Mouse (Mus musculus) CH12.LX (cell line): ENCODE data around the gene Cry1. TPM values are rescaled to one million over a fixed set of nuclear protein-coding genes. Genes with fewer than 3 reads are reported as not detected.

ENCODE experiments used
- DNase-seq: peaks from one replicate; pipeline ENCODE4 v3.0.0-alpha.2; 2013; ENCODE audit errors: extremely low read depth
- H3K27ac ChIP-seq: 2 replicates; pipeline ENCODE4 v1.5.1; 2012; ENCODE audit warnings: low read depth, mild to moderate bottlenecking, control low read depth, moderate library complexity; ENCODE audit not compliant: insufficient read depth
- H3K27me3 ChIP-seq: replicated peaks from 2 replicates; pipeline ENCODE3; 2012; ENCODE audit warnings: inconsistent platforms
- H3K36me3 ChIP-seq, 2 experiments: replicated peaks in 1 of 2; 2 replicates each; pipeline versions ENCODE3 to v1.6.1; 2012; ENCODE audit warnings: inconsistent platforms in 1 of 2, low read length in 1 of 2, mild to moderate bottlenecking in 1 of 2, mixed read lengths in 1 of 2, moderate library complexity in 1 of 2; ENCODE audit not compliant: control insufficient read depth in 1 of 2, insufficient read depth in 1 of 2
- H3K4me1 ChIP-seq, 2 experiments: 2 replicates each; pipeline ENCODE4 v1.6.1; 2012; ENCODE audit warnings: inconsistent platforms in 1 of 2, moderate library complexity in 1 of 2; ENCODE audit not compliant: insufficient read depth in 2 of 2, control insufficient read depth in 1 of 2
- H3K4me2 ChIP-seq: 2 replicates; pipeline ENCODE4 v1.6.1; 2012; ENCODE audit warnings: low read depth, mild to moderate bottlenecking, control low read depth; ENCODE audit not compliant: poor library complexity, insufficient read depth, severe bottlenecking
- H3K4me3 ChIP-seq, 3 experiments: fragments of 150-350 bp in 1 of 3; sonication (generic) in 1 of 3; replicated peaks in 1 of 3; 2 replicates each; pipeline versions ENCODE3 to v1.5.1; 2011 to 2012; ENCODE audit warnings: low read depth in 2 of 3, low read length in 2 of 3, mild to moderate bottlenecking in 2 of 3, moderate library complexity in 2 of 3, control low read depth in 1 of 3, improper control_type of control experiment in 1 of 3, inconsistent platforms in 1 of 3, mixed read lengths in 1 of 3; ENCODE audit not compliant: poor library complexity in 1 of 3
- H3K79me2 ChIP-seq: replicated peaks from 2 replicates; pipeline ENCODE4 v1.6.1; 2012; ENCODE audit warnings: mild to moderate bottlenecking, moderate library complexity; ENCODE audit not compliant: control insufficient read depth, poor library complexity, insufficient read depth, severe bottlenecking; ENCODE audit errors: extremely low read depth
- H3K9ac ChIP-seq: 2 replicates; pipeline ENCODE4 v1.6.1; 2012; ENCODE audit warnings: low read depth, mild to moderate bottlenecking, control low read depth, moderate library complexity; ENCODE audit not compliant: insufficient read depth
- H3K9me3 ChIP-seq: replicated peaks from 2 replicates; pipeline ENCODE3; 2012; ENCODE audit warnings: low read length, inconsistent platforms, mixed read lengths
- BHLHE40 ChIP-seq: IDR thresholded peaks from 2 replicates; pipeline ENCODE4 v1.6.1; 2011; ENCODE audit warnings: mild to moderate bottlenecking, low read depth, low read length, improper control_type of control experiment
- E2F4 ChIP-seq: IDR thresholded peaks from 2 replicates; pipeline ENCODE4 v1.6.1; 2011; ENCODE audit warnings: low read depth, low read length, improper control_type of control experiment; ENCODE audit not compliant: insufficient replicate concordance
- ELF1 ChIP-seq: IDR thresholded peaks from 2 replicates; pipeline ENCODE4 v1.6.1; 2014; ENCODE audit warnings: low read depth, mild to moderate bottlenecking, inconsistent platforms, low read length, improper control_type of control experiment
- ETS1 ChIP-seq: conservative IDR thresholded peaks from 2 replicates; pipeline ENCODE4 v1.6.1; 2012; ENCODE audit warnings: low read depth, mild to moderate bottlenecking, inconsistent platforms, low read length, improper control_type of control experiment, moderate library complexity
- IRF4 ChIP-seq: IDR thresholded peaks from 2 replicates; pipeline ENCODE4 v1.6.1; 2014; ENCODE audit warnings: low read depth, mild to moderate bottlenecking, inconsistent platforms, low read length, improper control_type of control experiment
- JUND ChIP-seq: conservative IDR thresholded peaks from 2 replicates; pipeline ENCODE4 v1.6.1; 2011; ENCODE audit warnings: low read depth, low read length, improper control_type of control experiment
- MAFK ChIP-seq: IDR thresholded peaks from 2 replicates; pipeline ENCODE4 v1.6.1; 2011; ENCODE audit warnings: low read length, improper control_type of control experiment; ENCODE audit not compliant: insufficient replicate concordance
- MAX ChIP-seq: IDR thresholded peaks from 2 replicates; pipeline ENCODE4 v1.6.1; 2011; ENCODE audit warnings: low read length, improper control_type of control experiment
- MAZ ChIP-seq: IDR thresholded peaks from 2 replicates; pipeline ENCODE4 v1.6.1; 2012; ENCODE audit warnings: low read depth, mild to moderate bottlenecking, inconsistent platforms, low read length, improper control_type of control experiment, moderate library complexity
- MEF2A ChIP-seq: IDR thresholded peaks from 2 replicates; pipeline ENCODE4 v1.6.1; 2014; ENCODE audit warnings: low read depth, mild to moderate bottlenecking, inconsistent platforms, low read length, improper control_type of control experiment, borderline replicate concordance
- MXI1 ChIP-seq: IDR thresholded peaks from 2 replicates; pipeline ENCODE4 v1.6.1; 2011; ENCODE audit warnings: mild to moderate bottlenecking, low read depth, low read length, improper control_type of control experiment
- NRF1 ChIP-seq: IDR thresholded peaks from 2 replicates; pipeline ENCODE4 v1.6.1; 2014; ENCODE audit warnings: low read depth, mild to moderate bottlenecking, inconsistent platforms, low read length, improper control_type of control experiment, moderate library complexity
- RCOR1 ChIP-seq: conservative IDR thresholded peaks from 2 replicates; pipeline ENCODE4 v1.6.1; 2012; ENCODE audit warnings: low read depth, mild to moderate bottlenecking, inconsistent platforms, low read length, improper control_type of control experiment
- SMC3 ChIP-seq: IDR thresholded peaks from 2 replicates; pipeline ENCODE4 v1.6.1; 2011; ENCODE audit warnings: low read depth, low read length, improper control_type of control experiment
- TCF12 ChIP-seq: IDR thresholded peaks from 2 replicates; pipeline ENCODE4 v1.6.1; 2014; ENCODE audit warnings: low read depth, mild to moderate bottlenecking, inconsistent platforms, low read length, improper control_type of control experiment
- UBTF ChIP-seq: IDR thresholded peaks from 2 replicates; pipeline ENCODE4 v1.6.1; 2012; ENCODE audit warnings: low read depth, mild to moderate bottlenecking, inconsistent platforms, low read length, improper control_type of control experiment, moderate library complexity
- USF1 ChIP-seq: IDR thresholded peaks from 2 replicates; pipeline ENCODE4 v1.6.1; 2014; ENCODE audit warnings: low read depth, mild to moderate bottlenecking, inconsistent platforms, low read length, improper control_type of control experiment
- USF2 ChIP-seq: conservative IDR thresholded peaks from 2 replicates; pipeline ENCODE4 v1.6.1; 2011; ENCODE audit warnings: low read depth, low read length, improper control_type of control experiment
- ZKSCAN1 ChIP-seq: IDR thresholded peaks from 2 replicates; pipeline ENCODE4 v1.6.1; 2012; ENCODE audit warnings: low read depth, inconsistent platforms, low read length, improper control_type of control experiment, borderline replicate concordance
- ZMIZ1 ChIP-seq: IDR thresholded peaks from 2 replicates; pipeline ENCODE4 v1.6.1; 2012; ENCODE audit warnings: low read depth, mild to moderate bottlenecking, inconsistent platforms, low read length, improper control_type of control experiment
- ZNF384 ChIP-seq: IDR thresholded peaks from 2 replicates; pipeline ENCODE4 v1.6.1; 2012; ENCODE audit warnings: low read depth, low read length, improper control_type of control experiment, inconsistent platforms
- dilution Hi-C: fragments of 300-500 bp; cut with MboI; formaldehyde crosslinking; loops from 2 replicates; pipeline ENCODE4 v1.14.3; 2020; ENCODE audit warnings: low sequenced_read_pairs; ENCODE audit not compliant: extremely low pct_unique_long_range_greater_than_20kb, extremely low pct_ligation_motif_present
- in situ Hi-C: fragments of 300-500 bp; cut with MboI; formaldehyde crosslinking; loops from 3 replicates; pipeline ENCODE4 v1.14.3; 2019; ENCODE audit warnings: low sequenced_read_pairs, low pct_ligation_motif_present, low pct_unique_long_range_greater_than_20kb, mixed read lengths
- polyA plus RNA-seq: library from polyadenylated mRNA; unstranded; fragments of >175 nt; gene quantifications from 2 replicates; pipeline ENCODE4 v1.2.1, GENCODE M21; 2012; ENCODE audit warnings: low read depth; ENCODE audit not compliant: insufficient read length
- total RNA-seq, 2 experiments: library from RNA; depleted of rRNA; stranded (reverse); fragments of 300-350 nt in 1 of 2; fragments of >200 nt in 1 of 2; gene quantifications; 2 replicates each; pipeline ENCODE4 v1.2.3; 2012 to 2014

Gene Cry1
- total and polyA plus RNA-seq, 3 experiments, result 16.3 to 19.8 (median 17.1) TPM

GRCm38 (mm10) chr10:85165306-85165705, 19.6 kb downstream of the Cry1 start:
- Histone ChIP-seq H3K9ac (no peak overlapping the region), H3K4me2 (no peak overlapping the region), H3K4me3 (no peak overlapping the region), H3K79me2 (0 out of 2 replicates have a peak, but pooled peaks cover 2% of the 10 kb centered on the region), H3K27ac (no peak overlapping the region), H3K36me3 (peaks cover 0 to 1% of the 10 kb centered on the region in 2 experiments), H3K4me1 (no peaks in the 10 kb centered on the region), H3K27me3 (no peaks in the 10 kb centered on the region), H3K9me3 (no peaks in the 10 kb centered on the region)
- no peak for DNase-seq
- no peak for TF ChIP-seq JUND
- in situ Hi-C loops (no loop called here), dilution Hi-C loops (no loop called here)

DNA sequence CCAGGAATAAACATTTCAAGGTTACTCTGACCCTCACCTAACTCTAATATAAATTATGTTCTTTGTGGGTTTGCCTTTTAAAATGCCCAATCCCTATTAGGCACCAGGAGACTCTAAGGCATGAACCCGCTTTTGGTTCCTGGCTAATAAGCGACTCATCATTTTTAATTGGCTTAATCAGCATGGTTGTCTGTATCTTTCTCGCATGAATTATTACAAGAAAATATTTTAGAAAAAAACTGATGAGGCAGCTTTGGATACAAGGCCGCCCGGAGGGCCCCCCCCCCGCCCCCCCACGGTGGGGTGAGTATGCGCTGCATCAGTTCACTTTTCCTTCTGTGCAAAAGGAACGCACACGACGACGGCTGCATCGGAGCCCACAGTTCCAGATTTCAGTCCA, 20.1 kb downstream of the Cry1 start:
- Histone ChIP-seq H3K9ac (no peak overlapping the region), H3K4me3 (no peak overlapping the region), H3K79me2 (0 out of 2 replicates have a peak, but pooled peaks cover 2% of the 10 kb centered on the region)
- in situ Hi-C loops, result no loop called here
- TF ChIP-seq MAZ, result no peak
- no peak for TF ChIP-seq ETS1
- TF ChIP-seq IRF4, result no peak
- no peak for TF ChIP-seq MXI1
- no peak for TF ChIP-seq NRF1
- TF ChIP-seq E2F4, result no peak
- TF ChIP-seq USF2, result no peak
- no peak for TF ChIP-seq ZKSCAN1
- no peak for TF ChIP-seq TCF12
- no peak for TF ChIP-seq RCOR1
- no peak for TF ChIP-seq MAX
- no peak for TF ChIP-seq SMC3
- TF ChIP-seq BHLHE40, result no peak
- no peak for TF ChIP-seq ZNF384
- no peak for TF ChIP-seq ZMIZ1
- TF ChIP-seq ELF1, result no peak
- no peak for TF ChIP-seq USF1
- no peak for TF ChIP-seq UBTF
- no peak for TF ChIP-seq MEF2A
- no peak for TF ChIP-seq MAFK
- TF ChIP-seq, all 38 proteins: peak for 0
- Histone ChIP-seq H3K27me3 (no peaks in the 10 kb centered on the region), H3K9me3 (no peaks in the 10 kb centered on the region), H3K27ac (no peak overlapping the region), H3K4me1 (no peaks in the 10 kb centered on the region), H3K4me2 (no peak overlapping the region), H3K36me3 (peaks cover 0 to 1% of the 10 kb centered on the region in 2 experiments)
- dilution Hi-C loops, result no loop called here
- DNase-seq, result no peak
